29 mouse cellular contexts compared by ENCODE assay signal in genomic region chr17:30492191-30492590, GRCm38 (mm10).
"Had no signal": no experiment of that assay in that cellular context is flagged by ENCODE, and none has a peak within 500 bp of the region (broad histone marks: within the 10 kb centered on the region; RNA-seq: fewer than 3 reads in every experiment).

No protein-coding gene starts in this region.

- H3K4me3 ChIP-seq: heart, embryonic 12.5 days; heart, embryonic 13.5 days; heart, embryonic 15.5 days; hindbrain, embryonic 10.5 days; hindbrain, embryonic 12.5 days; hindbrain, embryonic 13.5 days; hindbrain, embryonic 15.5 days; intestine, embryonic 15.5 days; kidney, embryonic 15.5 days; layer of hippocampus, adult 2 months; left cerebral cortex, adult 2 months had no signal

- H3K9me3 ChIP-seq: heart, embryonic 12.5 days; heart, embryonic 13.5 days; heart, embryonic 15.5 days; hindbrain, embryonic 10.5 days; hindbrain, embryonic 12.5 days; hindbrain, embryonic 13.5 days; hindbrain, embryonic 15.5 days; intestine, embryonic 15.5 days; kidney, embryonic 15.5 days had no signal

- H3K27me3 ChIP-seq: heart, embryonic 12.5 days; heart, embryonic 13.5 days; heart, embryonic 15.5 days; hindbrain, embryonic 12.5 days; hindbrain, embryonic 13.5 days; hindbrain, embryonic 15.5 days; intestine, embryonic 15.5 days; kidney, embryonic 15.5 days had no signal

- H3K36me3 ChIP-seq: heart, embryonic 15.5 days; hindbrain, embryonic 10.5 days; hindbrain, embryonic 13.5 days; hindbrain, embryonic 15.5 days; intestine, embryonic 15.5 days had no signal

- H3K4me1 ChIP-seq: heart, embryonic 15.5 days; intestine, embryonic 15.5 days; kidney, embryonic 15.5 days had no signal

- H3K27ac ChIP-seq: heart, embryonic 13.5 days; heart, embryonic 15.5 days; hindbrain, embryonic 10.5 days; hindbrain, embryonic 12.5 days; hindbrain, embryonic 13.5 days; hindbrain, embryonic 14.5 days; hindbrain, embryonic 15.5 days; hindbrain, postnatal 0 days; intestine, embryonic 15.5 days; kidney, embryonic 15.5 days; kidney, postnatal 0 days; layer of hippocampus, adult 2 months; left cerebral cortex, adult 2 months had no signal

- DNase-seq: heart, postnatal 10 days; heart, postnatal 36 days; heart, postnatal 4 days; kidney, adult 11 months; kidney, adult 18-20 months; kidney, adult 2 months; kidney, adult 8-10 months; kidney, adult 9 months; kidney, postnatal 10 days; kidney, postnatal 14 days; kidney, postnatal 25 days; kidney, postnatal 36 days; kidney, postnatal 4 days; layer of hippocampus, adult 9-11 months; layer of hippocampus, postnatal 36 days had no signal
